Mouse (Mus musculus) 416B (cell line): ENCODE measurements around the gene Olfr597.
"Not testable (repeated sequence)": the region's sequence is repeated elsewhere in the genome, so short reads cannot be mapped to it uniquely, and the experiment has no call there.

Source experiments
- DNase-seq: peaks from one replicate; pipeline ENCODE4 v3.0.0; 2011; ENCODE audit warnings: low read depth

The Olfr597 gene

DNA sequence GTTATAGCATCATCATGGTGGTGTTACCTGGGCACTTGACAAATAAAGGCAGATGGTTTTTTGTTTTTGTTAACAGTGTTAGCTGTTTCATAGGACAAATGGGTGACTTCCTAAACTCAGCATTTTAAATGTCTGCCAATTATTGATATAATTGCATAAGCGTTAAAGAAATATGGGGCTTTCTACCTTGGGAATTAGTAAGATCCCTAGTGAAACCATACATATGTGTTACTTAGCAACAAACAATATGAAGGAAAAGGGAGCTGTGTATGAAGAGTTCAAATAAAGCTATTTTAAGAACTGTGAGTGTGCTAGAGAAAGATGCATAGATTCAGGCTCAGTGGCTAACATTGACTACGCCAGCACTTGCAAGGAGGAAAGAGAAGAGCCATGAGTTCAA is at the start of gene Olfr597:
Gene Olfr597, plus strand, starts transcription at position 301 of the 400 bp plus-strand sequence.
- DNase-seq = not testable (repeated sequence)

DNA sequence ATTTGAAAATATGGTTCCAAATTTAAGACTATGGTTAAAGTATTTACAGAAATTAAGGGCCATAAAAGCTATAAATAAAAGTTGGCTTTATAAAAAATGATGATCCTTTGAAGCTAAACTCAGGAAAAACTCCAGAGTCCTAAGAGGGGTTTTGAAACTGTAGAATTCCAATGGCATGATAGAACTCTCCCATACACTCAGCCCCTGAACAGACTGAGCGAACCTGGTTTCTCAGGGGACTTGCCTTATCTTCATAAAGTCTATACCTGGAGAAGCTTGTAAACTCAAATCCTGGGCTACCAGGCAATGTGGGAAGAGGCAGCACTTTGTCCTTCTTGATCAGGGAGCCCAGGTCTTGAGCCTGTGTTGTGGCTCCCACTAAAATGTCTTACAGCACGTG is 10.8 kb upstream of the Olfr597 start, which contains the start of gene Olfr596:
Gene Olfr596, plus strand, starts transcription at position 301 of the 400 bp plus-strand sequence.
- not testable (repeated sequence) for DNase-seq

DNA sequence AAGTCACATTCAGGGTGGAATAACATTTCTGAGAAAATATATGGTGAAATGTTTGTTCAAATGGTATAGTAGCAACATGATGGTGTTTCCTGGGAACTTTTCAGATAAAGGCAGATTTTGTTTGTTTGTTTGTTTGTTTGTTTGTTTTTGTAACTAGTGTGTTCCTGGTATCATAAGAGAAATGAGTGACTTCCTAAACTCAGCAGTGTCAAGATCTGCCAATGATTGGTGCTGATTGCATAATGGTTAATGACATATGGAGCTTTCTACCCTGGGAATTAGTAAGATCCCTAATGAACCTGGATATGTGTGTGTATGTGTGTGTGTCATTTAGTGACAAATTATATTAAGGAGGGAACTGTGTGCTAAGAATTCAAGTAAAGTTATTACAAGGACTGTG is 7.2 kb downstream of the Olfr597 start, which contains the start of gene Olfr598:
Gene Olfr598, plus strand, starts transcription at position 301 of the 400 bp plus-strand sequence.
- DNase-seq = no peak

DNA sequence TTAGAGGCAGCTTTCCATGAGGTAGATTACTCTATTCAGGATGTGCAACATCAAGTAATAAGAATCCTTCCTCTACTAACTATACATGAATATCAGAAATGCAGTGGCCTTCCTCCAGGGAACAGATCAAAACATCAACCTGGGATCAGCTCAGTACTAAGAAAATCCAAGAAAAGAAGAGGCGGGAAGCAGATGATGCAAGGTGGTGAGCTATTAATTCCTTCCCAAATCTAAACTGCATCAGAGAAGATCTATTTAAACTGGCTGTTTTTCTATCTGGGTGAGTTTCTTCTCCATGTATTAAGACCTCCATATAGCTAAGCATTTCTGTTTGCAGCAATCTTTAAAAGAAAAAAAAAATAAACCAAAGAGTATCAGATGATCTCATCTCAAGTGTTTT is 19.5 kb downstream of the Olfr597 start, which contains the start of gene Olfr599:
Gene Olfr599, plus strand, starts transcription at position 301 of the 400 bp plus-strand sequence.
- DNase-seq = no peak

DNA sequence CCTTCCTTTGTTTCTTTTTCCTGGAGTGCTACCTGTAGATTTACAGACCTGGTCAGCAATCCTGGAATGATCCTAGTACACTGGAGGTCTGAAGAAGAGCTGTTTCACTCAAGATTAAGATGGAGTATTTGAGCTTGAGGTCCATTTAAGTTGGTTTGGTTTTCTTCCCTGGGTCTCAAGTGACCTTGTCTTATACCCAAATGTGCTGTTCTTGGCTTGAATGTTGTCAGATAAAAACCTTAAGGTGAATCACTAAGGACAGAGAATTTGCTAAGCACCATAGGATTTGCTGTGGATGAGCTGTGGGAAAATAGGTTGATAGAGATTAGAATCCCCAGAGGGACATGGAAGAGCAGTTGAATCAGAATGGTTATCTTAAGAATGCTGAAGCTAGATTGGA is 33.5 kb downstream of the Olfr597 start, which contains the start of gene Olfr600:
Gene Olfr600, minus strand, starts transcription at position 101 of the 400 bp plus-strand sequence.
- no peak for DNase-seq

DNA sequence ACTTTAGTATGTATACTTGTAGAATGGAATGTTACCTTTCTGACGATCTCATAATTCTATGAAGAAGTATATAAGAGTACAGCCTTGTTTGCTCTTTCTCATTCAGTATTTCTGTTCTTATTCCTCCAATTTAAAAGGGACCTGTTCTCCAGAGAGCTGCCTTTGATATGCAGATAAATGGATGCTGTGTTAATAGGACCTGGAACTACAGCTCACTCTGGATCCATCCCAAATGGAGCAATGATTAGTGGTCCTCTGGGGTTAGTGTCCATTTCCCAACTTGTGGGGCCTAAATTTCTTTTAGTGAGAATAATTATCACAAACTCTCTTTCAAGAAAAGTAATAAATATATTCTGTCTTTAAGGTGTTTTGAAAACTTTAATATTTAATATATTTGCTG is 46.4 kb downstream of the Olfr597 start, which contains the start of gene Olfr601:
Gene Olfr601, minus strand, starts transcription at position 101 of the 400 bp plus-strand sequence.
- no peak for DNase-seq
